Mouse (Mus musculus) small intestine, adult 2 months (tissue): ENCODE data around the gene Slc18a2.

Experiments used
- CTCF ChIP-seq: fragments of 200-500 bp; IDR thresholded peaks from 2 replicates; pipeline ENCODE4 v1.5.1; 2012; ENCODE audit warnings: low read depth, mild to moderate bottlenecking, control low read depth, inconsistent platforms, low read length, moderate library complexity, mixed read lengths; ENCODE audit not compliant: insufficient replicate concordance, insufficient read length; ENCODE audit errors: extremely low read depth
- POLR2A ChIP-seq: fragments of 200-500 bp; IDR thresholded peaks from 2 replicates; pipeline ENCODE4 v1.6.1; 2012; ENCODE audit warnings: low read depth, mild to moderate bottlenecking, control low read depth, inconsistent platforms, low read length, moderate library complexity

DNA sequence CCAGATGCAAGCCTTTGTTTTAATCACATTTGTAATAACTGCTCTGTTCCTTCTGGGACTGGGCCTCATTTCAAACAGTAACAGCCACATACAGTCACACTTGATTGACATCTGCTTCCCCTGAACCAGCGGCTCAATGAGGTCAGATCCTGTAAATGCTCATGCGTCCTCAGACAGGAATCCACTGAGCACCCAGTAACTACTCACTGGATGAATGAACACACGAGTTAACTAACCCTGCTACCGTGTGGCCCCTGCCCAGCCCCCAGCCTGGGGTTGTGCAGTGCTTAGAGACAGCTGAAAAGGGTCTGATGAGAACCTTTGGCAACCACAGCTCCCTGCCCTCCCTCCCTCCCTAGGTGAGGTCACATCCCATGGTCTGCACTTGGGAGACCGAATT is 27.9 kb upstream of the Slc18a2 start:
- no peak for TF ChIP-seq POLR2A
- no peak for TF ChIP-seq CTCF
